ENCODE assay signal across 10 mouse cellular contexts in genomic region chr16:33404055-33404454, GRCm38 (mm10).
"Had no signal": no experiment of that assay in that cellular context is flagged by ENCODE, and none has a peak within 500 bp of the region (broad histone marks: within the 10 kb centered on the region; RNA-seq: fewer than 3 reads in every experiment).

No protein-coding gene starts in this region.

- ATAC-seq: midbrain, embryonic 15.5 days had no signal

- DNase-seq: kidney, adult 11 months; kidney, adult 9 months; kidney, postnatal 4 days; left cerebral cortex, postnatal 4 days; lung, adult 18-20 months; lung, postnatal 4 days; right cerebral cortex, adult 18-20 months; right cerebral cortex, postnatal 25 days; thymus, postnatal 4 days had no signal
